Mouse (Mus musculus) liver, adult 2 months (tissue): ENCODE results near the gene Pla2g4d. TPM values are rescaled to one million over a fixed set of nuclear protein-coding genes. Genes with fewer than 3 reads are reported as not detected.

ENCODE experiments used
- DNase-seq: peaks from one replicate; pipeline ENCODE4 v3.0.0-alpha.2; 2011; ENCODE audit warnings: low read depth, low spot score; ENCODE audit errors: extremely low read depth
- H3K27ac ChIP-seq: fragments of 200-500 bp; replicated peaks from 2 replicates; pipeline ENCODE4 v1.5.1; 2012; ENCODE audit warnings: low read depth, mild to moderate bottlenecking, control low read depth, inconsistent platforms, low read length; ENCODE audit not compliant: insufficient read depth
- H3K27me3 ChIP-seq: fragments of 200-500 bp; 2 replicates; pipeline ENCODE4 v1.6.1; 2012; ENCODE audit warnings: mild to moderate bottlenecking, moderate library complexity, low read length, inconsistent platforms; ENCODE audit not compliant: control insufficient read depth, insufficient read depth
- H3K36me3 ChIP-seq: fragments of 200-500 bp; 2 replicates; pipeline ENCODE4 v1.6.1; 2012; ENCODE audit warnings: low read length, inconsistent platforms; ENCODE audit not compliant: control insufficient read depth, insufficient read depth
- H3K4me1 ChIP-seq: fragments of 200-500 bp; 2 replicates; pipeline ENCODE4 v1.6.1; 2011; ENCODE audit warnings: low read length; ENCODE audit not compliant: control insufficient read depth, insufficient read depth
- H3K4me3 ChIP-seq: fragments of 200-500 bp; 2 replicates; pipeline ENCODE4 v1.5.1; 2011; ENCODE audit warnings: low read depth, mild to moderate bottlenecking, control low read depth, low read length, moderate library complexity; ENCODE audit not compliant: insufficient read depth
- H3K79me2 ChIP-seq: fragments of 200-500 bp; 2 replicates; pipeline ENCODE4 v1.6.1; 2012; ENCODE audit warnings: inconsistent platforms, mild to moderate bottlenecking, low read length, moderate library complexity; ENCODE audit not compliant: control insufficient read depth, insufficient read depth
- H3K9ac ChIP-seq: fragments of 200-500 bp; 2 replicates; pipeline ENCODE4 v1.6.1; 2012; ENCODE audit warnings: low read depth, mild to moderate bottlenecking, control low read depth, inconsistent platforms, low read length
- CTCF ChIP-seq: fragments of 200-500 bp; IDR thresholded peaks from 2 replicates; pipeline ENCODE4 v1.5.1; 2011; ENCODE audit warnings: low read depth, low read length, control low read depth
- POLR2A ChIP-seq: fragments of 200-500 bp; IDR thresholded peaks from 2 replicates; pipeline ENCODE4 v1.6.1; 2011; ENCODE audit warnings: low read length, control low read depth; ENCODE audit not compliant: insufficient read depth; ENCODE audit errors: extremely low read depth
- WGBS: fragments of 180-500 bp; shearing (Covaris S2); methylation state at CpG from one replicate; pipeline ENCODE4 v1.1.7; 2018; 5-methylcytosine and 5-hydroxymethylcytosine counted together
- polyA plus RNA-seq: library from polyadenylated mRNA; depleted of rRNA; stranded (reverse); fragments of >200 nt; gene quantifications from 2 replicates; pipeline ENCODE4 v1.2.3, GENCODE M21; 2012
- total RNA-seq: library from RNA; depleted of rRNA; stranded (reverse); fragments of >200 nt; gene quantifications from 2 replicates; pipeline ENCODE4 v1.2.3, GENCODE M21; 2014

Pla2g4d gene
- total and polyA plus RNA-seq, 2 experiments = not detected

DNA sequence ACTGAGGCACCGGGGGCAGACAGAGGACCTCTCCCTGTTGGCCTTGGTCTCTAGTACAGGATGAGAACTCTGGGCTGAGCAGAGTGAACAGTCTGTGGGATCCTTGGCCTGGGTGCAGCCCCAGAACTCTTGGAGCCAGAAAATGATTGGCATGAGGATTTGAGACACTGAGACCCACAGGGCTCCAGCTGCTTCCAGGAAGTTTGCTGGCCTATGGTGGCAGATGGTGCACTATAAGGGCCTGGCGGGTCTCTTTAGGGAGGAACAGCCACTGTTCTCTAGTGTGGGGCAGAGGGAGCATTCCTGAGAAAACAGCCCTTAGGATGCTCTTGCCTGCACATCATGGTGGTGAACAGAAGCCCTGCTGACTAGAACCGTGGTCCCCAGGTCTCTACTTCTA lies 596 bp downstream of the Pla2g4d start:
- WGBS = 91% methylated on average over 3 of the region's 3 CpGs
- TF ChIP-seq CTCF (no peak), POLR2A (no peak)

GRCm38 (mm10) chr2:120285639-120286038 lies 3.4 kb downstream of the Pla2g4d start:
- Histone ChIP-seq H3K36me3 (no peaks in the 10 kb centered on the region), H3K4me1 (peaks cover 7% of the 10 kb centered on the region), H3K9ac (no peak overlapping the region), H3K27me3 (no peaks in the 10 kb centered on the region), H3K79me2 (no peaks in the 10 kb centered on the region), H3K27ac (no peak overlapping the region), H3K4me3 (no peak overlapping the region)
- WGBS = 81% methylated on average over 4 of the region's 4 CpGs
- TF ChIP-seq CTCF (no peak), POLR2A (no peak)
- no peak for DNase-seq

More for the DNA sequence above, 596 bp downstream of the Pla2g4d start:
- no peak for DNase-seq
- Histone ChIP-seq H3K4me1 (peaks cover 7% of the 10 kb centered on the region), H3K9ac (no peak overlapping the region), H3K4me3 (no peak overlapping the region), H3K79me2 (no peaks in the 10 kb centered on the region), H3K36me3 (no peaks in the 10 kb centered on the region), H3K27ac (no peak overlapping the region), H3K27me3 (no peaks in the 10 kb centered on the region)

DNA sequence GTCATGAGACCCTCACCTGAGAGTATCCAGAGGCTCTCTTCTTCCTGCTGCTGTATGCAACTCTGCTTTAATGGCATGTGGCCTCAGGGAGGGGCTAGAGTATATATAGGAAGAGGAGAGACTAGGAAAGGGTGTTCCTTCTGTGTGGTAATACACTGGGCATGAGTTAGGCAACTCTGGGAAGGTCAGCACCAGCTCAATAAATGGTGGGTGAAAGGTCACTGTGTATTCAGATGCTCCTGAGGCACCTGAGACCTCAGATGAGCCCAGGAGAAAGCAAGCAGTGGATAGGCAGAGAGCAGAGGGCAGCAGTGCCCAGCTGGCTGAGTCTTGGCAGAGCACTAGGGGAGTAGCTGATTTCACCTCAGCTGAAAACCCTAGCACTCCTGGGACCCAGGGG lies 4.3 kb downstream of the Pla2g4d start:
- Histone ChIP-seq H3K4me3 (no peak overlapping the region), H3K36me3 (no peaks in the 10 kb centered on the region), H3K9ac (no peak overlapping the region), H3K27ac (no peak overlapping the region; the same call in 1 of the 2 replicates), H3K27me3 (no peaks in the 10 kb centered on the region), H3K79me2 (no peaks in the 10 kb centered on the region), H3K4me1 (peaks cover 7% of the 10 kb centered on the region)
- TF ChIP-seq CTCF = no peak
- no peak for TF ChIP-seq POLR2A
- DNase-seq = peak; percentile 84

DNA sequence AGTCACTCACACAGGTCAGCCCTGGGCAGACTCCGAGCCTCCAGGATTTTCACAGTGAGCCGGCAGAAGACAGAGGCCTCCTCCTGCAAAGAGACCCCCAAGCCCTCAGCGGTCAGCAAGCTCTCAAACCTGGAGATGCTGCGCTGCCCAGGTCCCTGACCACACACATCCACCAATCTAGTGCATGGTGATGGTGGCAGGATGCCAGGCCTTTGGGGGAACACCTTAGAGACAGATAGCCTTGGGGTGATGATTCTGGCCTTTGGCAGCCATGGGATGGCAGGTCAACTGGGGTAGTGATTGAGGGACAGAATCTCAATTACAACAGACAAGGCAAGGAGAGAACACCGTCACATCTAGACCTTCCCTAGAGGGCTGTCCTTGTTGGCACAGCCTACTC lies 4.9 kb downstream of the Pla2g4d start:
- no peak for DNase-seq
- Histone ChIP-seq H3K27ac (no peak overlapping the region), H3K4me3 (no peak overlapping the region), H3K9ac (no peak overlapping the region), H3K79me2 (no peaks in the 10 kb centered on the region), H3K4me1 (peaks cover 7% of the 10 kb centered on the region), H3K36me3 (no peaks in the 10 kb centered on the region), H3K27me3 (no peaks in the 10 kb centered on the region)
- no peak for TF ChIP-seq POLR2A
- WGBS = 85% methylated on average over 5 of the region's 5 CpGs

DNA sequence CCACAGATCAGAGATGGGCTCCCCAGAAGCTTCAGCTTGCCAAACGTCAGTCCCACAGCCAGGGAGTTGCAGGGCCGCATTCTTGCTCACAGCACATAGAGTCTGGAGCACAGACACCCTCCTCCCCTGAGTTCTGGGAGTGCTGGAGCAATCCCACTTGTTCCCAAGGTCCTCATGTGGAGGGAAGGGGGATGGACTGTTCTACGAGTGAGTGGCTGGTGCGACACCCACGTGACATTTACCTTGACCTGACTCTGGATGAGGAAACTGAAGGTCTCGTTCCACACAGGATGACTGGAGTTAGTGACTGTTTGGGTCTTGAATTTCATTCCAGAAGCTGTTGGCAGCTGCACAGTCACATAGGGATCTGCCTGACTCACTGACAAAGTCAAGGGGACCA lies 5.4 kb downstream of the Pla2g4d start:
- Histone ChIP-seq H3K27ac (no peak overlapping the region), H3K9ac (no peak overlapping the region), H3K27me3 (no peaks in the 10 kb centered on the region), H3K36me3 (no peaks in the 10 kb centered on the region), H3K4me1 (peaks cover 7% of the 10 kb centered on the region), H3K4me3 (no peak overlapping the region), H3K79me2 (no peaks in the 10 kb centered on the region)
- 57% methylated on average over 6 of the region's 6 CpGs for WGBS
- DNase-seq = peak; percentile 24
- TF ChIP-seq POLR2A (no peak), CTCF (no peak)

GRCm38 (mm10) chr2:120281221-120281620 lies 7.8 kb downstream of the Pla2g4d start:
- WGBS = 67% methylated on average over 3 of the region's 3 CpGs
- no peak for TF ChIP-seq POLR2A
- 0 out of 2 replicates have a peak, but pooled peaks have one; percentile 2 for TF ChIP-seq CTCF
- no peak overlapping the region for H3K27ac ChIP-seq
- DNase-seq = no peak
- no peaks in the 10 kb centered on the region for H3K36me3 ChIP-seq
- H3K4me1 ChIP-seq = peaks cover 7% of the 10 kb centered on the region
- no peaks in the 10 kb centered on the region for H3K79me2 ChIP-seq
- no peaks in the 10 kb centered on the region for H3K27me3 ChIP-seq
- H3K4me3 ChIP-seq = no peak overlapping the region
- H3K9ac ChIP-seq = no peak overlapping the region
